ENCODE assay signal across 10 mouse cellular contexts in genomic region chr19:46447911-46448310, GRCm38 (mm10). TPM values are rescaled to one million over a fixed set of nuclear protein-coding genes. Genes with fewer than 3 reads are reported as not detected.
A peak's percentile ranks its signal among the peaks of the same experiment; 100 is the strongest.
DNase-seq lines count a peak whose midpoint lies in the region; ATAC-seq lines count a peak whose summit lies in the region.
"Had no signal": no experiment of that assay in that cellular context is flagged by ENCODE, and none has a peak within 500 bp of the region (broad histone marks: within the 10 kb centered on the region; RNA-seq: fewer than 3 reads in every experiment).

No protein-coding gene starts in this region.

- peaks cover 10% of the 10 kb centered on the region for H3K36me3 ChIP-seq in heart, embryonic 12.5 days
- peaks cover 35% of the 10 kb centered on the region for H3K36me3 ChIP-seq in megakaryocyte, embryonic 14.5 days (replicated peaks; ENCODE audit: low read length)
- 0 out of 2 replicates have a peak, but pooled peaks cover 3% of the 10 kb centered on the region for H3K36me3 ChIP-seq in forebrain, embryonic 15.5 days
- 0 out of 2 replicates have a peak, but pooled peaks cover 6% of the 10 kb centered on the region for H3K36me3 ChIP-seq in stomach, embryonic 14.5 days (ENCODE audit: control insufficient read depth, insufficient read depth, low read length)

- H3K27ac ChIP-seq in heart, embryonic 12.5 days (ENCODE audit: poor library complexity, severe bottlenecking) = no peak overlapping the region
- peak overlapping the region; percentile 81 for H3K27ac ChIP-seq in forebrain, embryonic 15.5 days (replicated peaks)
- no peak overlapping the region; the same call in 1 of the 2 replicates for H3K27ac ChIP-seq in stomach, embryonic 14.5 days (ENCODE audit: low read length)
- H3K27ac ChIP-seq: intestine, embryonic 15.5 days had no signal

- H3K27me3 ChIP-seq in heart, embryonic 12.5 days (replicated peaks) = no peaks in the 10 kb centered on the region
- H3K27me3 ChIP-seq in megakaryocyte, embryonic 14.5 days (replicated peaks) = no peaks in the 10 kb centered on the region
- no peaks in the 10 kb centered on the region for H3K27me3 ChIP-seq in forebrain, embryonic 15.5 days
- H3K27me3 ChIP-seq in stomach, embryonic 14.5 days (ENCODE audit: control insufficient read depth, insufficient read depth, low read length) = no peaks in the 10 kb centered on the region
- H3K27me3 ChIP-seq: intestine, embryonic 15.5 days had no signal

- H3K9me3 ChIP-seq in heart, embryonic 12.5 days (replicated peaks) = no peaks in the 10 kb centered on the region
- no peaks in the 10 kb centered on the region for H3K9me3 ChIP-seq in megakaryocyte, embryonic 14.5 days
- no peaks in the 10 kb centered on the region for H3K9me3 ChIP-seq in forebrain, embryonic 15.5 days
- no peaks in the 10 kb centered on the region for H3K9me3 ChIP-seq in stomach, embryonic 14.5 days (ENCODE audit: control insufficient read depth, low read depth, low read length)
- H3K9me3 ChIP-seq: intestine, embryonic 15.5 days had no signal

- 51% methylated on average over 6 of the region's 6 CpGs for WGBS in heart, embryonic 12.5 days
- 50% methylated on average over 6 of the region's 6 CpGs for WGBS in forebrain, embryonic 15.5 days
- 23% methylated on average over 6 of the region's 6 CpGs for WGBS in stomach, embryonic 14.5 days

- H3K4me1 ChIP-seq in heart, embryonic 12.5 days (replicated peaks) = peaks cover 41% of the 10 kb centered on the region
- H3K4me1 ChIP-seq in megakaryocyte, embryonic 14.5 days = peaks cover 98% of the 10 kb centered on the region
- peaks cover 44% of the 10 kb centered on the region for H3K4me1 ChIP-seq in forebrain, embryonic 15.5 days
- H3K4me1 ChIP-seq in stomach, embryonic 14.5 days (ENCODE audit: control insufficient read depth, insufficient read depth, low read length) = peaks cover 25% of the 10 kb centered on the region

- H3K9ac ChIP-seq in heart, embryonic 12.5 days = 0 out of 2 replicates have a peak overlapping the region, but pooled peaks have one; percentile 11
- H3K9ac ChIP-seq in forebrain, embryonic 15.5 days (replicated peaks) = no peak overlapping the region
- no peak overlapping the region for H3K9ac ChIP-seq in stomach, embryonic 14.5 days (replicated peaks; ENCODE audit: low read depth, low read length)
- H3K9ac ChIP-seq: intestine, embryonic 15.5 days had no signal

- no peak overlapping the region for H3K4me2 ChIP-seq in heart, embryonic 12.5 days
- no peak overlapping the region for H3K4me2 ChIP-seq in forebrain, embryonic 15.5 days (replicated peaks)
- H3K4me2 ChIP-seq in stomach, embryonic 14.5 days (replicated peaks; ENCODE audit: low read depth, low read length) = no peak overlapping the region
- H3K4me2 ChIP-seq: intestine, embryonic 15.5 days had no signal

- DNase-seq in heart, postnatal 4 days = no peak
- no peak for DNase-seq in gastrocnemius, adult 8-10 months (ENCODE audit: low spot score in 2 of 2)
- DNase-seq: cerebellum, adult 18-20 months had no signal

- no peak for ATAC-seq in heart, embryonic 12.5 days (ENCODE audit: insufficient number of reproducible peaks, low FRiP score)
- no peak for ATAC-seq in megakaryocyte, adult 5-6 weeks (ENCODE audit: poor library complexity, severe bottlenecking)
- no peak for ATAC-seq in forebrain, embryonic 15.5 days (replicated peaks)
- 0 out of 2 replicates have a peak, but pooled peaks have one; percentile 40 for ATAC-seq in stomach, embryonic 14.5 days (ENCODE audit: insufficient number of reproducible peaks, insufficient read depth, low FRiP score, low read depth)
- no peak for ATAC-seq in granulocyte monocyte progenitor cell, adult 5-6 weeks (replicated peaks; ENCODE audit: poor library complexity, severe bottlenecking)
- ATAC-seq: intestine, embryonic 15.5 days had no signal

- H3K4me3 ChIP-seq in heart, embryonic 12.5 days = no peak overlapping the region
- peak overlapping the region; percentile 55 for H3K4me3 ChIP-seq in megakaryocyte, embryonic 14.5 days (replicated peaks)
- H3K4me3 ChIP-seq in forebrain, embryonic 15.5 days = no peak overlapping the region
- no peak overlapping the region for H3K4me3 ChIP-seq in stomach, embryonic 14.5 days (ENCODE audit: low read depth, low read length)
- H3K4me3 ChIP-seq: intestine, embryonic 15.5 days had no signal

RNA-seq across cellular contexts. Expression of gene Sufu, which starts 51.2 kb away (rescaled TPM):
- 24.1 and 27.2 TPM in 2 replicates for polyA plus RNA-seq in heart, embryonic 12.5 days (2016; fragmentation: Nextera tagmentation; extraction: Ambion mirVana)
- 10 to 100 TPM; 17.0 to 19.1 TPM for total RNA-seq in heart, postnatal 4 days (2021)
- polyA plus RNA-seq in megakaryocyte, embryonic 14.5 days (2012; ENCODE audit: insufficient read depth, low replicate concordance) = 8.7 and 23.5 TPM in 2 replicates
- total RNA-seq in megakaryocyte, adult 5-6 weeks (2015) = 6.4 and 6.9 TPM in 2 replicates
- 3.0 and 5.5 TPM in 2 replicates for total RNA-seq in megakaryocyte, adult 5-6 weeks (2017)
- 28.9 and 30.5 TPM in 2 replicates for polyA plus RNA-seq in forebrain, embryonic 15.5 days (2015; fragmentation: Nextera tagmentation; extraction: Ambion mirVana)
- 31.5 and 35.4 TPM in 2 replicates for polyA plus RNA-seq in stomach, embryonic 14.5 days (2014; fragmentation: Nextera tagmentation; extraction: Ambion mirVana)
- 1 to 10 TPM; 4.5 to 5.7 (median 5.3) TPM for total RNA-seq in gastrocnemius, adult 8-10 months (2022)
- 20.9 and 22.8 TPM in 2 replicates for total RNA-seq in granulocyte monocyte progenitor cell, adult 5-6 weeks (2014; fragmentation: Nextera tagmentation)
- total RNA-seq in granulocyte monocyte progenitor cell, adult 5-6 weeks (2017) = 7.2 and 9.0 TPM in 2 replicates

RNA-seq across cellular contexts. Expression of gene Actr1a, which starts 52.4 kb away (rescaled TPM):
- polyA plus RNA-seq in heart, embryonic 12.5 days (2016; fragmentation: Nextera tagmentation; extraction: Ambion mirVana) = 118 and 120 TPM in 2 replicates
- total RNA-seq in heart, postnatal 4 days (2021) = 100 to 1,000 TPM; 126 to 130 TPM
- 35.2 and 96.8 TPM in 2 replicates for polyA plus RNA-seq in megakaryocyte, embryonic 14.5 days (2012; ENCODE audit: insufficient read depth, low replicate concordance)
- total RNA-seq in megakaryocyte, adult 5-6 weeks (2015) = 52.7 and 59.6 TPM in 2 replicates
- total RNA-seq in megakaryocyte, adult 5-6 weeks (2017) = 98.0 and 106 TPM in 2 replicates
- 374 and 380 TPM in 2 replicates for polyA plus RNA-seq in forebrain, embryonic 15.5 days (2015; fragmentation: Nextera tagmentation; extraction: Ambion mirVana)
- polyA plus RNA-seq in stomach, embryonic 14.5 days (2014; fragmentation: Nextera tagmentation; extraction: Ambion mirVana) = 141 and 142 TPM in 2 replicates
- 10 to 100 TPM; 56.5 to 61.5 (median 59.3) TPM for total RNA-seq in gastrocnemius, adult 8-10 months (2022)
- total RNA-seq in granulocyte monocyte progenitor cell, adult 5-6 weeks (2014; fragmentation: Nextera tagmentation) = 86.7 and 93.2 TPM in 2 replicates
- total RNA-seq in granulocyte monocyte progenitor cell, adult 5-6 weeks (2017) = 75.8 and 79.7 TPM in 2 replicates

RNA-seq across cellular contexts. Expression of gene Trim8, which starts 53.6 kb away (rescaled TPM):
- polyA plus RNA-seq in heart, embryonic 12.5 days (2016; fragmentation: Nextera tagmentation; extraction: Ambion mirVana) = 24.1 and 24.2 TPM in 2 replicates
- total RNA-seq in heart, postnatal 4 days (2021) = 10 to 100 TPM; 50.1 to 53.8 TPM
- polyA plus RNA-seq in megakaryocyte, embryonic 14.5 days (2012; ENCODE audit: insufficient read depth, low replicate concordance) = 207 and 435 TPM in 2 replicates
- total RNA-seq in megakaryocyte, adult 5-6 weeks (2015) = 14.1 and 18.2 TPM in 2 replicates
- total RNA-seq in megakaryocyte, adult 5-6 weeks (2017) = 18.0 and 20.1 TPM in 2 replicates
- 28.0 and 29.4 TPM in 2 replicates for polyA plus RNA-seq in forebrain, embryonic 15.5 days (2015; fragmentation: Nextera tagmentation; extraction: Ambion mirVana)
- polyA plus RNA-seq in stomach, embryonic 14.5 days (2014; fragmentation: Nextera tagmentation; extraction: Ambion mirVana) = 22.3 and 23.5 TPM in 2 replicates
- total RNA-seq in gastrocnemius, adult 8-10 months (2022) = 10 to 100 TPM; 22.0 to 24.0 (median 22.7) TPM
- 10.9 and 13.9 TPM in 2 replicates for total RNA-seq in granulocyte monocyte progenitor cell, adult 5-6 weeks (2014; fragmentation: Nextera tagmentation)
- 12.2 and 13.6 TPM in 2 replicates for total RNA-seq in granulocyte monocyte progenitor cell, adult 5-6 weeks (2017)
